Mouse (Mus musculus): ENCODE results near the gene Mcm6. TPM values are rescaled to one million over a fixed set of nuclear protein-coding genes. Genes with fewer than 3 reads are reported as not detected.

Mcm6 gene
- 52.0 TPM for total RNA-seq (2023)

DNA sequence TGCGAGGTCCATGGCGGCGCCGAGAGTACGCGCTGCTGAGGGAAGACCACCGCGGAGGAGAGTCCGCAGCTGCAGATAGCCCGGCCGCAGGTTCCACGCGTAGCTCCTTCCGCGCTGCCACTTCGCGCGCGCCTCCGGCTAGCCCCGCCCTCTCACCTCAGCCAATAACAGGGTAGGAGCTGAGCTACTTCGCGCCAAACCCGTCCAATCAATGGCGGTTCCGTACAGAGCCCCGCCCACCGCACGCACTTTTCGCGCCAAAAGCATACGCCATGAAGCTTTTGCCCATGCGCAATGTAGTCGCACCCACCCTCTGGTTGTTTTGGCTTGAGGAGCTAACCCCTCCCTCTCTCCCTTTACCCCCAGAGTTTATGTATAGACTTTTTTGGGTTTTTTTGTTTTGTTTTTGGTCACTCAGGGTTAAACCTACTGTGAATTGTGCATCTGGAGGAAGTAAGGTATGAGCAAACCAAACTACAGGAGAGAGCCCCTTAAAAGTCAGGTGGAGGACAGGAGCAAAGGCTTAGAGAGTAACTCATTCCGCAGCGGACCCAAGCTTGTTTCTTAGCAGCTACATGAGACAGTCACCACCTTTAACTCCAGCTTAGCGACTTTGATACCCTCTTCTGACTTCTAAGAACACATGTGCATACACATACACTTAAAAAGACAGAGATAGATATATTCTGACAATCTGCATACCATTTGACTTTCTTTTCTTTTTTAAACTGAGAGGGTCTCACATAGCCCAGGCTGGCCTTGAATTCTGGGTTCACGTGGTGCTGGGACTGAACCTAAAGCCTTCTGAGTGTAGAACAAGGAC is at the start of gene Mcm6:
TSS of gene Mcm6 (minus strand) at position 111 of the 823 bp plus-strand sequence.

DNA sequence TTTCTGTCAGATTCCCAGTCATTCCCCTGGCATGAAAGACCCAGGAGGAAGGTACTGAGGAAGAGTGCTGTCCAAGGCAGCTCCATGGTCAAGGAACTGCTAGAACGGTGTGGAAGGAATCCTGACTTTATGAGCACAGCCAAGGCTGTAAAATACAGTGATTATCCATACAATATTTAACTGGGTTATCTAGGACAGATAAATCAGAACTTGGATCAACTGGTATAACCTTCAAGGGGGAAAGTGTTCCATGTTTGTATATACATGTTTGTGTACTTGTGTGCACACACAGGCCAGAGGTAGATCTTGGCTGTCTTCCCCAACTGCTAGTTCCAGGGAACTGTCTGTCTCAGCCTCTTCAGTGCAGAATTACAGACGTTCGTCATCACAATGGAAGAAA is 31.2 kb downstream of the Mcm6 start, which contains the start of gene Lct:
TSS of gene Lct (minus strand) at position 101 of the 400 bp plus-strand sequence.

Other genes with a start within 250 kb of the Mcm6 start
- 93.3 TPM for gene Ubxn4, start 115.7 kb downstream of the Mcm6 start, total RNA-seq (2023)
- gene Lct, start 31.3 kb downstream of the Mcm6 start, total RNA-seq (2023), result 0.37 TPM
- 60.9 TPM for gene Dars, start 57.7 kb upstream of the Mcm6 start, total RNA-seq (2023)
- 848 TPM for gene Cxcr4, start 232.6 kb upstream of the Mcm6 start, total RNA-seq (2023)

Measured in CD8-positive naive resting alpha-beta T cell, adult 57 days (primary cell).